Mouse (Mus musculus) layer of hippocampus, adult 2 months (tissue): ENCODE data around the gene Crebl2. TPM values are rescaled to one million over a fixed set of nuclear protein-coding genes. Genes with fewer than 3 reads are reported as not detected.

ENCODE experiments used
- DNase-seq, 2 experiments: peaks; one replicate each; pipeline ENCODE4 v3.0.0; 2022; ENCODE audit warnings: low spot score in 2 of 2
- H3K27ac ChIP-seq: fragments of 200-600 bp; 2 replicates; pipeline ENCODE4 v1.8.1; 2022
- H3K4me3 ChIP-seq: fragments of 200-600 bp; 2 replicates; pipeline ENCODE4 v1.8.1; 2022; ENCODE audit warnings: mild to moderate bottlenecking
- CTCF ChIP-seq: fragments of 200-600 bp; conservative IDR thresholded peaks from 2 replicates; pipeline ENCODE4 v1.8.1; 2022; ENCODE audit warnings: antibody characterized with exemption, mild to moderate bottlenecking, moderate library complexity
- total RNA-seq, 2 experiments: library from RNA; stranded (reverse); gene quantifications; 2 replicates each; pipeline ENCODE4 v1.2.3; 2021

Crebl2 gene
- total RNA-seq, 2 experiments from 2014 or later, result 39.6 to 40.9 TPM

GRCm38 (mm10) chr6:134870209-134870742, 40.3 kb downstream of the Crebl2 start:
- Histone ChIP-seq H3K4me3 (no peak overlapping the region), H3K27ac (no peak overlapping the region)
- no peak for TF ChIP-seq CTCF
- DNase-seq, result no peak

- no peak overlapping the region for H3K27ac ChIP-seq
- TF ChIP-seq CTCF, result no peak
- no peak overlapping the region for H3K4me3 ChIP-seq
- DNase-seq, result no peak
Measured at GRCm38 (mm10) chr6:134870887-134871286, 40.9 kb downstream of the Crebl2 start.

GRCm38 (mm10) chr6:134872236-134872635, 42.3 kb downstream of the Crebl2 start:
- Histone ChIP-seq H3K4me3 (no peak overlapping the region), H3K27ac (no peak overlapping the region)
- TF ChIP-seq CTCF, result no peak
- no peak for DNase-seq

- DNase-seq, result no peak
- peak; percentile 73 for TF ChIP-seq CTCF
- no peak overlapping the region for H3K4me3 ChIP-seq
- H3K27ac ChIP-seq, result no peak overlapping the region
Measured at GRCm38 (mm10) chr6:134873018-134873417, 43.1 kb downstream of the Crebl2 start.

GRCm38 (mm10) chr6:134876795-134877194, 46.8 kb downstream of the Crebl2 start:
- no peak for DNase-seq
- H3K4me3 ChIP-seq, result no peak overlapping the region
- no peak overlapping the region for H3K27ac ChIP-seq
- TF ChIP-seq CTCF, result peak; percentile 65

- DNase-seq, result no peak
- Histone ChIP-seq H3K27ac (no peak overlapping the region), H3K4me3 (no peak overlapping the region)
- no peak for TF ChIP-seq CTCF
Measured at GRCm38 (mm10) chr6:134877276-134877675, 47.3 kb downstream of the Crebl2 start.

GRCm38 (mm10) chr6:134877892-134878291, 47.9 kb downstream of the Crebl2 start:
- TF ChIP-seq CTCF, result no peak
- DNase-seq, result no peak
- Histone ChIP-seq H3K4me3 (no peak overlapping the region), H3K27ac (no peak overlapping the region)

- no peak overlapping the region for H3K27ac ChIP-seq
- no peak for DNase-seq
- H3K4me3 ChIP-seq, result no peak overlapping the region
- no peak for TF ChIP-seq CTCF
Measured at GRCm38 (mm10) chr6:134879556-134879955, 49.6 kb downstream of the Crebl2 start.

- DNase-seq, result no peak
- Histone ChIP-seq H3K27ac (no peak overlapping the region), H3K4me3 (no peak overlapping the region)
- no peak for TF ChIP-seq CTCF
Measured at GRCm38 (mm10) chr6:134880046-134880445, 50.1 kb downstream of the Crebl2 start.

GRCm38 (mm10) chr6:134883661-134884060, 53.7 kb downstream of the Crebl2 start:
- Histone ChIP-seq H3K27ac (no peak overlapping the region), H3K4me3 (no peak overlapping the region)
- TF ChIP-seq CTCF, result no peak
- DNase-seq, result no peak

- Histone ChIP-seq H3K27ac (no peak overlapping the region), H3K4me3 (peak overlapping the region; percentile 79; the same call in 1 of the 2 replicates)
- TF ChIP-seq CTCF, result no peak
- no peak for DNase-seq
Measured at GRCm38 (mm10) chr6:134885515-134885914, 55.6 kb downstream of the Crebl2 start.

- no peak for TF ChIP-seq CTCF
- peak overlapping the region; percentile 79 for H3K4me3 ChIP-seq
- no peak for DNase-seq
- H3K27ac ChIP-seq, result peak overlapping the region; percentile 96
Measured at GRCm38 (mm10) chr6:134886475-134886874, 56.5 kb downstream of the Crebl2 start.

- Histone ChIP-seq H3K27ac (peak overlapping the region; percentile 96), H3K4me3 (peak overlapping the region; percentile 79)
- no peak for TF ChIP-seq CTCF
- peak in 1 of 2 experiments; percentile 27 for DNase-seq
Measured at GRCm38 (mm10) chr6:134887008-134887407, 57.1 kb downstream of the Crebl2 start.

GRCm38 (mm10) chr6:134887711-134888449, 57.9 kb downstream of the Crebl2 start:
- TF ChIP-seq CTCF, result no peak
- DNase-seq, result peak; percentile 87 to 95

More at GRCm38 (mm10) chr6:134887711-134888449, 57.9 kb downstream of the Crebl2 start:
- Histone ChIP-seq H3K27ac (peak overlapping the region; percentile 96), H3K4me3 (peak overlapping the region; percentile 79)
